Mouse (Mus musculus): ENCODE measurements around the gene Tekt5. TPM values are rescaled to one million over a fixed set of nuclear protein-coding genes. Genes with fewer than 3 reads are reported as not detected.

Gene Tekt5
- polyA plus RNA-seq, 1 experiment from 2014 or later: 3.0 TPM

GRCm38 (mm10) chr16:10349876-10350275, 45.4 kb downstream of the Tekt5 start:
- Histone ChIP-seq H3K27me3 (no peaks in the 10 kb centered on the region), H3K27ac (replicated peaks) (no peak overlapping the region), H3K9me3 (no peaks in the 10 kb centered on the region), H3K4me2 (replicated peaks) (no peak overlapping the region), H3K9ac (replicated peaks) (no peak overlapping the region), H3K4me1 (no peaks in the 10 kb centered on the region), H3K4me3 (no peak overlapping the region), H3K36me3 (no peaks in the 10 kb centered on the region)
- ATAC-seq (replicated peaks): no peak
- WGBS: 81% methylated on average over 10 of the region's 10 CpGs

GRCm38 (mm10) chr16:10349436-10349835, 45.9 kb downstream of the Tekt5 start:
- 78% methylated on average over 5 of the region's 5 CpGs for WGBS
- Histone ChIP-seq H3K9ac (replicated peaks) (no peak overlapping the region), H3K4me1 (no peaks in the 10 kb centered on the region), H3K9me3 (no peaks in the 10 kb centered on the region), H3K4me3 (no peak overlapping the region), H3K36me3 (no peaks in the 10 kb centered on the region), H3K27ac (replicated peaks) (no peak overlapping the region), H3K27me3 (no peaks in the 10 kb centered on the region), H3K4me2 (replicated peaks) (no peak overlapping the region)
- no peak for ATAC-seq (replicated peaks)

DNA sequence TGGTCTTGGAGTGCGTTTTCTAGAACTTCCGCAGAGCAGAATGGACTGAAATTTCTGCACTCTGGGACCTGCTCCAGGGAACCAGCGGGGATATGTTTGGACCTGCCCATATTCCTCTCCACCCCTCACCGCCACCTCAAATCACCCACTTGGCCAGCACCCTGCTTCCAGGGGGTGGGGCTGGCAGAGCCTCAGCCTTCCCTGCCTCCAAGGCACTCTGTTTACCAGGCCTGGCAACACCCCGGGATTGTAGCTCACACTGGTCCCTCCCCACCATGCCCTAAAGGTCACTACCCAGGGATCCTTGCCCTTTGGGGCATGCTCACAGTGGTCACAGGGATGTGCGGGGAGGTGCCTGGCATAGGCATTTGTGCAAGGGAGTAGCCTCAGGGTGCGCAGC, 47.7 kb downstream of the Tekt5 start:
- no peak overlapping the region for H3K4me3 ChIP-seq
- no peaks in the 10 kb centered on the region for H3K4me1 ChIP-seq
- H3K9ac ChIP-seq (replicated peaks): no peak overlapping the region
- no peak overlapping the region for H3K4me2 ChIP-seq (replicated peaks)
- no peak overlapping the region for H3K27ac ChIP-seq (replicated peaks)
- H3K9me3 ChIP-seq: no peaks in the 10 kb centered on the region
- no peaks in the 10 kb centered on the region for H3K27me3 ChIP-seq
- WGBS: 84% methylated on average over 7 of the region's 7 CpGs
- no peak; the same call in 1 of the 2 replicates for ATAC-seq (replicated peaks)
- H3K36me3 ChIP-seq: no peaks in the 10 kb centered on the region

DNA sequence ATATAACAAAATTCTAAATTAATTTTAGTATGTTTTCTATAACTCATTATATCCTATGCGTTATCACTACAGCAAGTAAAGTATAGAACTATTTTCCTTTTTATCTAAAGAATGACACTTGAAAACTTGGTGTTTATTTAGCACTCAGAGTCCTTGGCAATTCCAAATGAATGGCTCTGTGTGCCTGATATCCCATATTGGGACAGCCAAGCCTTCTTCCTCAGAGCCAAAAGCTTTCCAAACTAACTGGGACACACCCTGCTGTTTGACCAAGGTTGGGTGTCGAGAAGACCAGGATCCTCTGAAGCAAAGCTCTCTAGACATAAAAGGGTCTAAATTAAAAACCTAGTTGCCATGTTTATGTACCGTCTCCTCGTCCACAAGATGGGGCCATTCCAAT, 54.2 kb downstream of the Tekt5 start:
- WGBS: 72% methylated on average over 4 of the region's 4 CpGs
- no peak overlapping the region for H3K9ac ChIP-seq (replicated peaks)

GRCm38 (mm10) chr16:10339930-10340329, 55.4 kb downstream of the Tekt5 start:
- 91% methylated on average over 10 of the region's 10 CpGs for WGBS
- no peaks in the 10 kb centered on the region for H3K36me3 ChIP-seq
- peaks cover 4% of the 10 kb centered on the region; the same call in 1 of the 2 replicates for H3K4me1 ChIP-seq
- no peak for ATAC-seq (replicated peaks)
- no peaks in the 10 kb centered on the region for H3K27me3 ChIP-seq
- H3K9me3 ChIP-seq: no peaks in the 10 kb centered on the region
- H3K4me3 ChIP-seq: no peak overlapping the region
- H3K27ac ChIP-seq (replicated peaks): no peak overlapping the region
- no peak overlapping the region for H3K9ac ChIP-seq (replicated peaks)
- no peak overlapping the region for H3K4me2 ChIP-seq (replicated peaks)

More for the DNA sequence above, 54.2 kb downstream of the Tekt5 start:
- H3K27me3 ChIP-seq: no peaks in the 10 kb centered on the region
- H3K4me3 ChIP-seq: no peak overlapping the region
- H3K4me1 ChIP-seq: peaks cover 4% of the 10 kb centered on the region; the same call in 1 of the 2 replicates
- no peaks in the 10 kb centered on the region for H3K9me3 ChIP-seq
- no peaks in the 10 kb centered on the region for H3K36me3 ChIP-seq
- ATAC-seq (replicated peaks): no peak
- no peak overlapping the region for H3K27ac ChIP-seq (replicated peaks)
- H3K4me2 ChIP-seq (replicated peaks): no peak overlapping the region

DNA sequence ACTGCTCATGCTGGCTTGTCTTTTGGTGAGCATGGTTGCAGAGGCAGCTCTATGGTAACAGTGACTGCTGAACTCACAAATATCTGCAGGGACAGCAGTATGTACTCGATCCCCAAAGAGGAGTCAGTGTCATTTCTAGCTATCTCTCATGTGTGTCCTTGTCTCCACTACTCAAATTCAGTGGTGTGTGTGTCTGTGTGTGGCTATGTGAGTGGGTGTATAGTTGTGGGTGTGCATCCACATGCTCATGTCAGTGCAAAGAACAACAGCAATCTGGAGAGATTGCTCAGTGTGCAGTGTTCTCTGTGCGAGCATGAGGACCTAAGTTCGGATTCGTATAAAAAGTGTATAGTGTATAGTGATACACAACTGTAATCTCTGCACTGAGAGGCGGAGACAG, 56.7 kb downstream of the Tekt5 start:
- Histone ChIP-seq H3K36me3 (no peaks in the 10 kb centered on the region), H3K9me3 (no peaks in the 10 kb centered on the region), H3K27ac (replicated peaks) (no peak overlapping the region), H3K9ac (replicated peaks) (no peak overlapping the region), H3K27me3 (no peaks in the 10 kb centered on the region), H3K4me3 (no peak overlapping the region), H3K4me1 (peaks cover 4% of the 10 kb centered on the region; the same call in 1 of the 2 replicates), H3K4me2 (replicated peaks) (no peak overlapping the region)
- WGBS: 91% methylated on average over 5 of the region's 5 CpGs
- no peak for ATAC-seq (replicated peaks)

DNA sequence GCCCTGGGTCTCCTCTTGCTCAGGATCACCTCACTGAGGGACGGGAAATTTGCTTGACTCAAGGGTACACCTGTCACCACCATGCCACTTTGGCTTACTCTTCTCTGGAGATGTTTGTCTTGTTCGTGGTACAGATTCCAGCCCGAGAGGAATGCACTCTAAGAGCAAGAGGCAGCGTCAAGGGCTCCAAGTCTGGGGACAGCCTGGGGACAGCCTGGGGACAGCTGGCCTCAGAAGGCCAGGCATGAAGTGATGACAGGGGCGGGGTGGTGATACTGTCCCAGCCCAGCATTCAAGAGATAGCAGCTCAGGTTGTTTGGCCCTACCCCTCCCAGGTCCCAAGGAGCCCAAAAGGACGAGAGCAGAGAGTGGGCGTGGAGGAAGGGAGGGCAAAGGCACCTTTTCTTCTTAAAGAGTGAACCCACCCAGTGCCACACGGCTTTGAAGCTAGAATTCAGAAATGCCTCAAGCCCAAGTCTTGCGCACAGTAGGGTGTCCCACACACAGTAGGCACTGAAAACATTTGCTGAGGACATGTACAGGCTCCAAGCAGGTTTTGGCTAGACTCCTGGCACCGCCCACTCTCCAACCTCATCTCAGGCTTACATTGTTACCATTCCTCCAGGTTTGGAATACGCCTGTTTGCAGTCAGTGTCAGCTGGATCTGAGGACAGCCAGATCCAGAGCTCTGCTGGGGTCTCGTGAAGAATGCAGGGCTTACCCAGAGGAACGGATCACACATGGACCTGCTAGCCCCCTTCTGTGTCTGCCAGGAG, 57.7 kb downstream of the Tekt5 start:
- WGBS: 88% methylated on average over 13 of the region's 13 CpGs
- Histone ChIP-seq H3K36me3 (no peaks in the 10 kb centered on the region), H3K4me2 (replicated peaks) (no peak overlapping the region), H3K9ac (replicated peaks) (no peak overlapping the region), H3K4me3 (no peak overlapping the region), H3K9me3 (no peaks in the 10 kb centered on the region), H3K27ac (replicated peaks) (no peak overlapping the region), H3K27me3 (no peaks in the 10 kb centered on the region), H3K4me1 (peaks cover 4% of the 10 kb centered on the region; the same call in 1 of the 2 replicates)
- ATAC-seq (replicated peaks): no peak

DNA sequence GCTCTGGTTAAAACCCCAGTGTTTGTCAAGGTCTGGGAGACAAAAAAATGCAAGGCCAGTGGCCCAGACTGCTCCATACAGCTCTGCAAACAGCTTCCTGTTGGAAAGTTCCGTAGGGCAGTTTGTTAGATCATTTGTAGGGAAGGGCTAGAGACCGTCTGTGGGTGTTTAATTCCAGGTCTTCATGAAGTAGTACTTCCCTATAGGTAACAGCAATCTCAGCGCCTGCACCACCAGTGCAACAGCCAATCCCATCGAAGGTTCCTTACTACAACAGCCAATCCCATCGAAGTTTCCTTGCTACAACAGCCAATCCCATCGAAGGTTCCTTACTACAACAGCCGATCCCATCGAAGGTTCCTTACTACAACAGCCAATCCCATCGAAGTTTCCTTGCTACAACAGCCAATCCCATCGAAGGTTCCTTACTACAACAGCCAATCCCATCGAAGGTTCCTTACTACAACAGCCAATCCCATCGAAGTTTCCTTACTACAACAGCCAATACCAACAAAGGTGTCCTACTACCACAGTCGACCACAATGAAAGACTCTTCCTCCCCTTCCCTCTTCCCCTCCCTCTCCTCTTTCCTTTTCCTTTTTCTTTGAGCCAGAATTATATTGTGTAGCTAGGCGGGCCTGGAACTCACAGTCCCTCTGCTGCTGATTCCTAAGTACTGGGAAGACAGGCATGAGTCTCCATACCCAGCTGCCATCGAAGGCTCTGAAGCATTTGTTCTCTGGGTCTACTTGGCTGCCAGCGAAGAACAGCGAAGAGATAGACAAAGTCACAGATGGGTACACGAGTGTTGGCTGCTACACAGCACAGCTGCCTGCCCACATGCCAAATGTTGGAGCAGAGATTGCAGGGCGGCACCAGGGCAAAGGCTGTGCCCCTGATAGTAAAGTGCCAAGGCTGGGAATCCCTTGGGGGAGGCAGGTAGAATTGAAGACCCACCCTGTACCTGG, 58.6 kb downstream of the Tekt5 start:
- no peak overlapping the region for H3K4me3 ChIP-seq
- no peaks in the 10 kb centered on the region for H3K27me3 ChIP-seq
- WGBS: 86% methylated on average over 19 of the region's 19 CpGs
- no peaks in the 10 kb centered on the region for H3K36me3 ChIP-seq
- no peak overlapping the region for H3K4me2 ChIP-seq (replicated peaks)
- no peak overlapping the region for H3K27ac ChIP-seq (replicated peaks)
- H3K9me3 ChIP-seq: no peaks in the 10 kb centered on the region
- no peak overlapping the region for H3K9ac ChIP-seq (replicated peaks)
- no peak for ATAC-seq (replicated peaks)
- peaks cover 4% of the 10 kb centered on the region; the same call in 1 of the 2 replicates for H3K4me1 ChIP-seq

DNA sequence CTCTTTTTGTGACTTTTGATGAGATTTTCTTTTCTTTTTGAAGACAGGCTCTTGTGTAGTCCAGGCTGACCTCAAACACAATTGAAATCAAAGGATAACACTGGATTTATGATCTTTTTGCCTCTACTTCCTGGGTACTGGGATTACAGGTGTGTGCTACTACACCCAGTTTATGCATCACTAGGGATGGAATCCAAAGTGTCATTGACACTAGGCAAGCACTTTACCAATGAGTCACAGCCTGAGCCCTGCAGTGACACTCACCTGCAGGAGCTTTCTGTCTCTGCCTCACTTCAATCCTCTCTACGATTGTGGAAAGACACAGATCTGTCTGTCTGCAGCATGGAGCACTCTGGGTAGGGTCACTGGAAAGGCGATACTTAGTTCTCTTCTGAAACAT, 59.3 kb downstream of the Tekt5 start:
- H3K27me3 ChIP-seq: no peaks in the 10 kb centered on the region
- no peaks in the 10 kb centered on the region for H3K36me3 ChIP-seq
- no peaks in the 10 kb centered on the region for H3K9me3 ChIP-seq
- H3K4me2 ChIP-seq (replicated peaks): no peak overlapping the region
- H3K27ac ChIP-seq (replicated peaks): no peak overlapping the region
- H3K9ac ChIP-seq (replicated peaks): no peak overlapping the region
- H3K4me3 ChIP-seq: no peak overlapping the region
- peaks cover 4% of the 10 kb centered on the region; the same call in 1 of the 2 replicates for H3K4me1 ChIP-seq
- WGBS: 96% methylated on average over 2 of the region's 2 CpGs
- ATAC-seq (replicated peaks): no peak

- Histone ChIP-seq H3K27ac (replicated peaks) (no peak overlapping the region), H3K27me3 (no peaks in the 10 kb centered on the region), H3K4me3 (no peak overlapping the region), H3K4me1 (no peaks in the 10 kb centered on the region), H3K9ac (replicated peaks) (no peak overlapping the region), H3K4me2 (replicated peaks) (no peak overlapping the region), H3K36me3 (no peaks in the 10 kb centered on the region), H3K9me3 (no peaks in the 10 kb centered on the region)
- no peak for ATAC-seq (replicated peaks)
- WGBS: 62% methylated on average over 7 of the region's 7 CpGs
Measured at GRCm38 (mm10) chr16:10332732-10333131, 62.6 kb downstream of the Tekt5 start.

DNA sequence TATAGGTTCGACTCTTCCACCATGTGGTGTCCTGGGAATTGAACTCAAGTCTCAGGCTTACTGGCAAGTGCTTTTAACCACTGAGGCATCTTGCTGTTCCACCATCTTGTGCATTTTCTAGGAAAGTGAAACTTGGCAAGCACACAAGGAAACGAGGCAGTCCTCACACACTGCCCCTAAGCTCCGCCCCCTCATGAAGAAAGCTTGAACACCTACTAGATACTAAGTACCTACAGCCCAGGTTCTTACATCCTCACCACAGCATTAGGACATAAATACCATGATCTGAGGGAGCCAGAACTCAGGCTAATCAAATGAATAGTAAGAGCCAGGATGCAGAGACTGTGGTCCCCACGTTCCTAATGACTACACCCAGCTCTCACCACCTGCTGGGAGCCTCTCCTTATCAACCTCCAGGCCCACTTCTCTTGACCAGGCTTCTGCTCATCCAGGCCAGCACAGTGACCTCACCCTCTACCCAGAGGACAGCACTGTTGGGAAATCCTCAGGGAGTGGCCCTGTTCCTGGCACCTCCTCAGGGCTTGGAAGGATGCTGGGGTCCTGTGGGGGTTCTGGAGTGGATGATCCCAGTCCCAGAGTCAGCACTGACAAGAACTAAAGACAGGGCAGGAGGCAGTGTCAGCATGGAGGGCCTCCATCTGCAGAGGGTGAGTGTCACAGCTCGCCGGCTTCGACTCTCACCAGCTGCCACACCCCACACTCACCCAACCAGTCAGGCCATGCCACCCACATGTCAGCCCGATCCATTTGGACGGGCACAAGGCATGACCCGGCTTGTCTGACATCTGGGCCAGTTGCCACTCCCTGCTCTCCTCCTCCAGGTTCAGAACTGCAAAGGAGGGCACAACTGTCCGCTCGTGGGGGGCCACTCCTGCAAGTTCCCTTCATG, 64.4 kb downstream of the Tekt5 start:
- Histone ChIP-seq H3K4me2 (replicated peaks) (no peak overlapping the region), H3K4me1 (no peaks in the 10 kb centered on the region), H3K27ac (replicated peaks) (no peak overlapping the region), H3K9ac (replicated peaks) (no peak overlapping the region), H3K27me3 (no peaks in the 10 kb centered on the region), H3K9me3 (no peaks in the 10 kb centered on the region), H3K4me3 (no peak overlapping the region), H3K36me3 (no peaks in the 10 kb centered on the region)
- WGBS: 79% methylated on average over 12 of the region's 12 CpGs
- ATAC-seq (replicated peaks): no peak
